Mouse (Mus musculus) heart, adult 18-20 months (tissue): Measurements from ENCODE around the gene Aaas. TPM values are rescaled to one million over a fixed set of nuclear protein-coding genes. Genes with fewer than 3 reads are reported as not detected.

Source experiments
- DNase-seq, 2 experiments: peaks; one replicate each; pipeline ENCODE4 v3.0.0; 2021 to 2022; ENCODE audit warnings: mixed read lengths in 1 of 2
- long read RNA-seq, 2 experiments: library from polyadenylated mRNA; stranded (forward); transcript quantifications; one replicate each; pipeline ENCODE4 v2.0.0; 2021
- total RNA-seq, 2 experiments: library from RNA; stranded (reverse); gene quantifications; 2 replicates each; pipeline ENCODE4 v1.2.3; 2021

Aaas gene
- 10 to 100 TPM in 1 of 2 experiments, 1 to 10 TPM in 1; 9.8 to 12.1 TPM for total RNA-seq
- long read RNA-seq, experiment 1, transcript Aaas-201 (16 exons, 1,811 nt) = major isoform, 8 of 9 reads
- long read RNA-seq, experiment 1, partial matches to known transcripts = 0 of 9 reads
- long read RNA-seq, experiment 1, other reads (novel, unspliced or antisense) = 1 of 9 reads
- long read RNA-seq, experiment 2, transcript Aaas-201 (16 exons, 1,811 nt) = major isoform, 5 of 5 reads
- long read RNA-seq, experiment 2, partial matches to known transcripts = 0 of 5 reads
- long read RNA-seq, experiment 2, other reads (novel, unspliced or antisense) = 0 of 5 reads

DNA sequence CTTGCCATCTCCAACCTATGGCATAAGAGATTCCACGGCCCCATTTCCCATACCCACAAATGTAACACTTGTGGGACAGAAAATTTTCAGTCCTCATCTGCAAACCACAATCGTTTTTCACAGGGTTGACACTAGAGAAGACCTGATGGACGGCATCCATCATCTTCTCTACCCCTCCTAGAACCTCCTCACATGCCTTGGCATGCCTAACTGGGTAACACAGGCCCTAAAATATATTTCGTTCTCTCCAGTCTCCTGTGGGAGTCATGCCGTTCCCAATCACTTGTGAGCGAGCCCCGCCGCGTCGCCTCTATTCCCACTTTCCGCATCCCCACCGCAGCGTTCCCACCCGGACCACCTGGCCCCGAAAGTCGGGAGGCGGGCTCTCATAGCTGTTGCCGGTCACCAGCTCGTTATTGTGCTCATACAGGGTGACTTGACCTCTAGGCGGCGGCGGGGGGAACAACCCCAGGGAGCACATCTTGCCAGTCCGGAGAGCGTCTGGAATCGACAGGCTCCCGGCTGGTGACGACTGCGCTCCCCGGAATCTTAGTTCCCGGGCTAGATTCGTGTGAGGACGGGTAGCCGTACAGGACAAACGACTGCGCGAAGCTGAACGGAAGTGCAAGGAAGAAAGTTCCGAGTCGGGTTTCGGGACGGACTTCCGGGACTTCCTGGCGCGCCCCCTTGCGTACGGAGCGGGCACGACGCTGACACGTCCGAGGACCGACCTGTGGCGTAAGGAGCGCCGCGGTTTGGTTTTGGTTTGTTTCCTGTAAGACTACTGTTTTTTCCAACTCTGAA lies at the start of gene Aaas:
TSS of gene Aaas (minus strand) at position 634 of the 804 bp plus-strand sequence.
- peak; percentile 96 to 97 for DNase-seq

DNA sequence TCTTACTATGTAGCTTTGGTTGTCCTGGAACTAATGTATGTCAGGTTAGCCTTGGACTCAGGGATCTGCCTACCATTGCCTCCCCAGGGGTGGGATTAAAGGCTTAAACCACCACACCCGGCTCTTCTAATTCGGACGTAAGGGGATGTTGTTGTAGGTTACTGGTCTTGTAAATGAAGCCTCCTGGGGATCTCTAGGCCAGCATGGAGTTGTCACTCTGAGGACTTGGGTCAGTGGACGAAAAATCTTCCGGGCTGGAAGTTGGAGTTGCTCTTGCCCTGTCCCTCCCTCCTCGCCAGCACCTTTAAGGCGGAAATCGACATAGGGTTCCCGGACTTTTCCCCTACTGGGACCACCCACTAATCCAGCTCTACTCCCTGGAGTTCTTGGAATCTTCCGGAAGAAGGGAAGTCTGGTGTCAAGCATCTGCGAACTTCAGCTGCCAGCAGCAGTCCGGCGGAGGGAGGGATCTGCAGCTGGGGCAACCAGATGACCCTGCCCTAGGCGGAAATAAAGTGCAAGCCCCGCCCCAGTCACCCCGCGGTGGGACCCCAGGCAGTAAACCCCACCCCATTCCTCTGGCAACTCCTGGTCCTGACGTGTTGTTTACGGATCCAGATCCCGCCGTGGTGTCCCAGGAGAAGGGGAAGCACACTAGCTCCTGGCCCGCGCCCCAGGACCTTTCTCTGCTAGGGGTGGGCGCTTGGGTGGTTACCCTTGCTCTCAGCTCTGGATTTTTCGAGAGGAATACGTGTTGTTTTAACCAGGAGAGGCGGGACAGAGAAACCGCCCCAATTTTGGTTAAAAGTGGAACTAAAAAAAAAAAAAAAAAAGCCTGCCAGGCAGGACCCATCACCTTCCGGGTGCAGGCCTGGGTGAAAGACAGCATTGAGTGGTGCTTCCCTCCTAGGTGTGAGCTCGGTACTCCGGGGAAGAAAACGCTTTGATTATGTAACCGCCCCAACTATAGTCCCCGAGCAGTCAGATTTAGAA lies 49.0 kb upstream of the Aaas start:
- DNase-seq = peak; percentile 96 to 99

DNA sequence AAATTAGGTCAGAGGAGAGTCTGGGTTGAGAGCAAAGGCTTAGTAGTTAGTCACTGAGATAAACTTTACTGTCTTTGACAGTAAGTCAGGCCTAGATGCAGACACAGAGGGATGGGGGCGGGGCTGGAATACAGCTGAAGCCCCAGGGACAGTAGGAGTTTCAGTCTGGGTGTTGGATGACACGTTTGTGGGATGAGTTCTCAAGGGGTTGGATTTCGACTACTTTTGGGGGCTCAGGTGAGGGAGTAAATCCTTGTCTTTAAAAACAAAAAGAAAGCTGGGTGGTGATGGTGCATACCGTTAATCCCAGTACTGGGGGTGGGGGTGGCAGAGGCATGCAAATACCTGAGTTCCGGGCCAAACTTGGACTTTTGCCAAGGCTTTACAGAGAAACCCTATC lies 48.1 kb upstream of the Aaas start:
- peak; percentile 27 to 48 for DNase-seq

DNA sequence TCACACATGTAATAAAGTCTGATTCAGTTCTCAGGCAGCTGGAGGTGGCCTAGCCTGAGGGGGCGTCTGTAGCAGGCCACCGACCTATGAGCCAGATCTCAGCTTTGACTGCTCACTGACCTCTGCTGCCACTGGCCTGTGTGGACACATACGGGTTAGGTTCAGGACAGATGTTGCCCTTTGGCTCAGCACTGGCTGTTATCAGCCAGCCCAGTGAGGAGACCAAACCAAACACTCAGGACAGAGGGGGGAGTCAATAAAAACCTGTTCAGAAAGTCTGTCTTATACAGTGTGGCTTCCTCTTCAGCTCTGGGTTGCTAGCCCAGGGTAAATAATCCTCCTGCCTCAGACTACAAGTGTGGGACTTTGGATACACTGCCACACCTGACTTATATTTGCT lies 44.5 kb upstream of the Aaas start:
- DNase-seq = peak in 1 of 2 experiments; percentile 45

DNA sequence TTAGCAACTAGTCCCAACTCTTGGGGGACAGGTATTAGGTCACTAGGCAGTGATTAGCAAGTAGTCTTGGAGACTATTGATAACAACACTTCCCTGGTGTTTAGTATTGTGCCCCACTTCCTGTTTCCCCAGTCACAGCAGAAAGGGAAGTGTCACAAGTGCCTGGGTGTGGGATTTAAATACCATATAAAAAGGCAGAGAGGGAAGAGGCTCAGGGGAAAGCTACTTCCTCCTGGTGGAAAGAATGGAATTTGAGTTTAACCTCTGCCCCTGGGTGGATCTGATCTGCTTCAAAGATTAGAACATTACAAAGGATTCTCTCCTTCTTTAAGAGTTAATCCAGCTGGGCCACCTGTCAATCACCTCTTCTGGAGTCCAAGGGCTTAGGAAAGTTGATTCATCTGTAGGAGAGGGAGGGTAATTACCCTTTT lies 43.0 kb upstream of the Aaas start:
- DNase-seq = peak; percentile 44 to 76

DNA sequence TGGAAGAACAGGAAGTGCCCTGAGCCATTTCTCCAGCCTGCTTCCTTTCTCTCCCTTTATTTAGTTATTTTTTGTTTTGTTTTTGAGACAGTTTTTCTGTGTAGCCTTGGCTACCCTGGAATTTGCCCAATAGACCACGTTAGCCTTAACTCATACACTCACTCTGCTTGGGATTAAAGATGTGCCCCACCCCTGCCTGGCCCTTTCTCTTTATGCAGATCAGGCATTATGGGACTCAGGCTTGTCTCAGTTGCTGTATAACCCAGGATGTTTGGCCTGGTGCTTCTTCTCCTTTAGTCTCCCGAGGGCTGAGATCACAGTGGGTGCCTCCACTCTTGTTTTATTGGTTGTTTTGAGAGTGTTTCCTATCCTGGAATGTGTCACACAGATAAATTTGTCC lies 41.9 kb upstream of the Aaas start:
- no peak for DNase-seq

DNA sequence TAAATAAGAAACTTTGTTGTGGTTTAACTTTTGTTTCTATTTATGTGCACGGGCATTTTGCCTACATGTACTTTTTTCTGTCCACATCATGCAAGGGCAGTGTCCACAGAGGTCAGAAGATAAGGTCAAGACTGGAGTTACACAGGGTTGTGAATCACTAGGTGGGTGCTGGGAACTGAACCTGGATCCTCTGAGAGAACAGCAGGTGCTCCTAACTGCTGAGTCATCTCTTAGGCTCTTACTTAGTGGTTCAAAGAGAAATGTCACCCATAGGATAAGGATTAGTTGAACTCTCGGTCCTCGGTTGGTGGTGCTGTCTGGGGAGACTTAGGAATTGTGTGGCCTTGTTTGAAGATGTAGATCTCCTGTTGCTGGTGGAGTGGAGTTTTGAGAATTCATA lies 38.4 kb upstream of the Aaas start:
- DNase-seq = no peak

DNA sequence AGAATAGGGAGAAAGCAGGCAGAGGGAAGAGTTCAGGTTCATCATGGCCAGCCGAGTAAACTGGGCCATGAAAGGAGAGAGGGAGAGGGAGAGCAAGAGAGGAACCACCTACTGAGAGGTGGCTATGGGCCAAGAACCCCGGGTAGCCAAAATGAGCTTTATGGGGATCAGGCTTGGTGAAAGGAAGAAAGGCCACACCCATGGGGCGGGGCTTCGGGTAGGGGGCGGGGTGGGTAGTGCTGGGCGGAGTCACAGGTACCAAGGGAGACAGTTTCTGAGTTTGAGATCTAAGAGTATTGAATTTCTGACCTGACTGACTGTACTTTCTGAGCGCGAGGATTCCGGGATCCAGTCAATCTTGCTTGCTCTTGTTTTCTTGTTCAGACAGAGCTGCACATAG lies 36.1 kb upstream of the Aaas start:
- no peak for DNase-seq

DNA sequence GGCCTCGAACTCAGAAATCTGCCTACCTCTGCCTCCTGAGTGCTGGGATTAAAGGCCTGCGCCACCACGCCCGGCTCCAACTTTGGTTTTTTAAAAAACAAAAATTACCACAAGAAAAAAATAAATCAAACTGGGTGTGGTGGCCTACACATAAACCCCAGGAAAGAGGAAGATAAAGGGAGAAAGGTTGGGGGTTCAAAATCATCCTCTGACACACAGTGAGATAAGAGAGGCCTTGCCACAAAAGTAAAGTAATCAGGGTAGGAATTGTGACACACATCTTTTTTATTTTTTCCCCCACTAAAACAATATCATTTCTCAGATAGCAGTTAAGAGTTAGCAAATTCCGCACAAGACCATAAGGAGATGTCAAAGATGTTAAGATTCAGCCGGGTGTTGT lies 33.1 kb upstream of the Aaas start:
- no peak for DNase-seq

DNA sequence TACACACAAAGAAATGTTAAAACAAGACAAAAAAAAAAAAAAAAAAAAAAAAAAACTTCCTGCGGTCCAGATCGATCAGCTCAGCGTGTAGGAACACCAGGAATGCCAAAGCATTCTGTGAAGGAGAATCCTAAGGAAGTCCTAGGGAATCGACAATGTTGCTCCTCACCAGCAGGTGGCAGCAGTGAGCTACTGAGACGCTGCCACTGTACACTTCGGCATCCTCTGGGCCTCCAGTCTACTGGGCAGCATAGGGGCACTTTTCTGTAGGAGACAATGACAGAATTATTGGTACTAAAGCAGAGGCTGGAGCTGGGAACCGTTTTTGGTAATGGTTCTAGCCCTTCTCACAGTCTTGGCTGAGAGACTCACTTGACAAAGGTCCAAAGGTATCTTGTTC lies 31.0 kb upstream of the Aaas start:
- peak; percentile 83 to 91 for DNase-seq

DNA sequence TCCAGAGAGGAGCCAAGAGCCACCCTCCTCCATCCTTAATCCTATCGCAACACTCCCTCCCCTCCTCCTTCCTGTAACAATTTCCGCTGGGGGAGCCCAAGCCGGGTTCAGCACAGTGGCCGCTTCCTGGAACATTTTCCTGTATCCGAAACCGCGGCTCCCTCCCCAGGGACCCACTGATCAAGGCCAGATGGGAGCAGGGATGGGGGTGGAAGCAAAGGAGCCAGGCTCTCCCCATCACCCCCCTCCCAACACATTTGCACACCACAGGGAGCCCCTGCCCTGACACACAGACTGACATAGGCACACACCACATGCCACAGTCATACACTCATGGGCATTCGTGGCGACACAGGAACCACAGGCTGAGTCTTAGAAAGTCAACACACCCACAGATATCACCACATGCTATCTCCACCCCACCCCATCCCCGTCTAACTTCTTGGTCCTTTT lies 27.3 kb upstream of the Aaas start:
- peak; percentile 80 to 90 for DNase-seq

DNA sequence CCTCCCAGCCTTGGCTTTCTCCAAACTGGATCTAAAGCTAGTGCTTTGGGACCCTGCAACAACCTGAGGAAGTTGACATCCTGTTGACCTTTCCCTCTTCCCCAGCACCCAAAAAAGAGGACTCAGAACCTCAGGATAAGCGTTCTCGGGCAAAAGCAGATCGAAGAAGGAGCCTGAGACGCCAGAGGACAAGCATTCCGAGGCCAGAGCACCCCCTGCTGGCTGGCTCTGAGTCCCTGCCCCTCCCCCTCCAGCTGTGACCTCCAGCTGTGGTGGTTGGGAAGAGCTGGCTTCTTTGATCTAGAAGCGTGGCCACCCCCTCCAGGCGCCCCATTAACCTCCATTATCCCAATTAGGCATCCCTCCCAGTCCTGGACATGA lies 26.6 kb upstream of the Aaas start:
- DNase-seq = peak; percentile 91 to 93

DNA sequence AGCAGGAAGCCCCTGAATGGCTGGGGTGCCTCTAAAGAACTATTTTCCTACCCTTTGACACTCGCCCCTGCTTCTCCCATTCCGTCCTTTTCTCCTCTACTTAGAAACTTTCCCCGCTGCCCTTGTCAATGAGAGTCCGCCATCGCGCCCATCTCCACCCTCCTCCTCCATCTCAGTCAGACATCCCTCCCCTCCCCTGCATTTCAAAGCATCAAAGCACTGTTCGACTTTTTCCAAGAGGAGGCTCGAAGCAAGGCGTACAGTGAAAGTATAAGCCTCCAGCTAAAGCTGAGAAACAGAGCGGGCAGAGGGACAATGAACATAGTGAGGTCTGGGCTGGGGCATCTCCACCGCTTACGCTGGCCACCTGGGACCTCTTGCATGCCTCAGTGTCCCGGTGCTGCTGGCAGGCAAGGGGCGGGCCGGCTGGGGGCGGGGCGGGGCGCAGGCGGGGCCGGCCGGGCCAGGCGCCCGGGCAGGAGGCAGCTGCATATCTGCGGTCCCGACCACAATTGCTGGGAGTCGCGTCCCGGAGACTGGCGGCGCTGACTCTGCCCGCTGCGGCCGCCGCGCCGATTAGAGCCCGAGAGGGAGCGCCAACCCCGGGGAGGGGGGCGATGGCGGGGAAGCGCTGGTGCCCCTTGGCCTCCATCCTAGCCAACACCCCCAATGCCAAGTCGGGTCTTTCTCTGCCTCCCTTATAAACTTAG lies 26.0 kb upstream of the Aaas start:
- peak in 1 of 2 experiments; percentile 71 for DNase-seq

DNA sequence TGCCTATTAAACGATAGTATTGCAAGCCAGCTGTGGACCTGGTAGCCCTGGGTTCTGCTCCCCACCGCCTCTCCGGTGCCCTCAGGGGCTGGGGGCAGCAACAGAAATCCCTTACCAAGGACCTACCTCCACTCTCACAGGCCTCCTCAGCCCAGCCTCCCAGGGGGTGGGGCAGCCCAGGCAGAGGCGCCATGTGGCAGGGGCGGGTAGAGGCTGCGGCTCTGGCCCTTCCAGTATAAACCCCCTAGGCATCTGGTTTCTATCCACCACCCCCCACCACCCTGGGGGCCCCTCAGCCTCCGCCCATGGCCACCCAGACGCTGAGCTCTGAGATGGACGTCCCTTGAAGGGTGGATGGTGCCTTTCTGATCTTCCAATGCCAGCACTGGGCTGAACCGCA lies 20.2 kb upstream of the Aaas start:
- no peak for DNase-seq

DNA sequence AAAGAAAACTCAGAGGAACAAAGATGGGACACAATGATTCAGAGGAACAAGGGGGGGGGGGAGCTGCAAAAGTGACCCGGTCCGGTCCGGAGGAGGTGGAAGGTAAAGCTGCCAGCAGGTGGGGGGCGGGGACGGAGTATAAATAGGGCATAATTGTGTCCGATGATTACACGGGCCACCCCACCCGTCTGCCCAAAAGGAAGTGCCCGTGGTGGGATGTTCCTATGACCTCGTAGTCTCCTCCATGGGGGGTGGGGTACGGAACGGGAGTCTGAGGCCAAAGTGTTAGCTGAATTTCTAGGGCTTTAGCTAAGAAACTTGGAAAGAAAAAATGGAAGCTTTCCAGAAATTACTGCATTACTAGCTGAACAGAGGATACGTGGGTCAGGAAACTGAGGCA lies 19.4 kb upstream of the Aaas start:
- DNase-seq = no peak

DNA sequence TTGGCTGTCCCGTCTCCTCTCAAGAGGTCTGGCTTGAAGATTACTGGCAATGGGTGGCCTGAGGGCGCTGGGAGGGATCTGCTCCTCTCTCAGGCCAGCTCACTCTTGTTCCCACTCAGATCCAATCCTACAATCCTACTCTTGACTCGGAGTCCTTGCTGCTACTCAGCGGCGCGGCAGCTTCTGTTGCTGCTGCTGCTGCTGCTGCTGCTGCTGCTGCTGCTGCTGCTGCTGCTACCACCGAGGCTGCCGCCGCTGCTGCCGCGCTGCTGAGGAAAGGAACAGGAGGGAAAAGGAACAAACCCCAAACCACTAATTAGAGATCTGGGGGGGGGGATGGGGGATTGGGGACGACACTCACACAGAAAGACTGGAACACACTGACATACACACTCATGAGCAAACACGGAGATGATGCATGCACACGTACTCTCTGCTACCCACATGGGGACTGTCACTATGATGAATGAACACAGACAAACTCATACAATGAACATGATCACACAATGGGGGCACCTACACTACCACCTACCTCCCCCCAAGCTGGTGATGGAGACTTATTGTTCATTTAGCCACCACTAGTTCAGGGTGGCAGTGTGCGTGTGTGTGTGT lies 16.3 kb upstream of the Aaas start, which contains the start of gene Sp7:
TSS of gene Sp7 (minus strand) at position 450 of the 612 bp plus-strand sequence.
- no peak for DNase-seq

DNA sequence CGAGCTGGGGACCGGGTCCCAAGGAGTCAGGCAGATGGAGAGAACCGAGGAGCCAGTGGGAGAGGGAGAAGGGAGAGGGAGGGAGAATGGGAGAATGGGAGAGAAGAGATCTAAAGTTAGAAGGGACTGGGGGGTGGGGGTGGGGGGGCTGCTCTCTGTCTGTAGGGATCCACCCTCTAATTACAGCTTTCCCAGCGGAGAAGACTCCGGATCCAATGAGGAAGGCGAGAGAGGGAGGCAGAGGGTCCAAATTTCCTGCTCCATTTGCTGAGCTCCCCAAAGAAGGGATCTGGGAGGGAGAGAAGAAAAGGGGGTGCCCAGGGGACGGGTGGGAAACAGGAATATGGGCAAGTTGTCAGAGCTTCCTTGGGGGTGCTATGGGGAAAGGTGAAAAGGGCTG lies 15.7 kb upstream of the Aaas start:
- no peak for DNase-seq

DNA sequence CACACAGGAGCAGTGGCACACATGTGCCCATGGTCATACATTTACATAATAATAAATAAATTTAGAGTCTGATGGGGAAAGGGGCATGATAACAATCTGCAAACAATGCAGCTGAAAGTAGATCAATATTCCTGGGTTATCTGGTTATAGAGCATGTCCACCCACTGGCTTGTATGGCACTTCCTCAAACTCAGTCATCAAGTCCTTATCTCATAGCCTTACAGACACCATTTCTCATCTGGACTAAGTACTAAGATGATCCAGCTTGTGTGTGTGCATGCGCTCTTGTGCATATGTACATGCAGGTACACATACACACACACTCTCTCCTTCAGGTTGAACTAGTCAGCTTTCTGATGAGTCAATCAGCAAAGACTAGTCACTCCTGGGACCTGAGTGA lies 14.1 kb upstream of the Aaas start:
- DNase-seq = no peak

DNA sequence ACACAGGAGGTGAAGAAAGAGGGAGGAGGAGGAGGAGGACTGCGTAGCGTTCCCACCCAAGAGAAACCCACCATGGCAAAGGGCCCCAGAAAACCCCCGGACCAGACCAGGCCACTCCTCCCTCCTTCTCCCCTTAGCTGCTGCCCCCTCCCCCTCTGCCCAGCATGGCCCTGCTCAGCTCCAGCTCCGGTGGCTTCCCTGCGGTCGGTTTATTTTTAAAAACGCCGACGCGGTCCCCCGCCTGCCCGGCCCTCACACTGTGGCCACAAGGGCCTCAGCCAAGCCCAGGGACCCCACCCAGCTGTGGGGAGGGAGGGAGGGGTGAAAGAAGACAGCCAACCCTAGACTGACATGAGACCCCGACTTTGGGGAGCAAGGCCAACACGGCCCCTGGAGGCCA lies 12.1 kb upstream of the Aaas start:
- DNase-seq = no peak

DNA sequence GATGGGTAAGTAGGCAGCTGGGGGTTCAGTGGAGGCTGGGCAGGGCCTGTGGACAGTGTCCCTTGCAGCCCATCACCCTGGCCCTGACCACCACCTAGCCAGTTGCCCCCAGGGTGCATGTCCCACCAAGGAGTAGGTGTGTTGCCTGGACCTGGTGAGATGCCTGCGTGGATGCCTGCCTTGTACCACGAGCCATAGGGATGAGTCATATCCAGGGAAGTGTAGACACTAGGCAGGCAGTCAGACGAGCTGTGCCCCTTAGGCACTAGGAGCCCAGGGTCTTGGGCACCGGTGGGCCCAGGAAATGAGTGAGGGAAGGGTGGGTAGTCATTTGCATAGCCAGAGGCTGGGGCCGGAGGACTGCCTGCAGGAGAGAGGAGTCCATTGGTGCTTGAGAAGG lies 8.3 kb upstream of the Aaas start:
- no peak for DNase-seq

DNA sequence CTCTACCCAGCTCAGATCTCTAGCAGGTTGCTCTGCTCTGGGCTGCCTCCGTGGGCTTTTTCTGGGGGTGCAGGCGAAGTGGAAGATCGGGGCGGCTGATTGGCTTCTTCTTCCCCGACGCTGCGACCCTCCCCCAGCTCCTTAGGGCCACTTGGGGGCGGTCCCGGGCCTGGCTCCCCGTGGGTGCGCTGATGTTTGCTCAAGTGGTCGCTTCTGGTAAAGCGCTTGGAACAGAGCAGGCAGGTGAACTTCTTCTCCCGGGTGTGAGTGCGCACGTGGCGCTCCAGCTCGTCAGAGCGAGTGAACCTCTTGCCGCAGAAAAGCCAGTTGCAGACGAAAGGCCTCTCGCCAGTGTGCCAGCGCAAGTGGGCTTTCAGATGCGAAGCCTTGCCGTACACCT lies 7.6 kb upstream of the Aaas start:
- no peak for DNase-seq
